Mouse (Mus musculus) kidney, postnatal 0 days (tissue): Measurements from ENCODE around the gene Gm28230. TPM values are rescaled to one million over a fixed set of nuclear protein-coding genes. Genes with fewer than 3 reads are reported as not detected.

ENCODE experiments used
- ATAC-seq: fragments of 200-750 bp; cut with Nextera tagmentation; replicated peaks from 2 replicates; pipeline ENCODE4 v1.8.0; 2017; ENCODE audit warnings: low read depth, moderate number of reproducible peaks, moderate TSS enrichment, moderate library complexity; ENCODE audit not compliant: low FRiP score
- DNase-seq: peaks from one replicate; pipeline ENCODE4 v3.0.0-alpha.2; 2016; ENCODE audit warnings: low spot score
- H3K27ac ChIP-seq: fragments of 300-500 bp; sonication (generic); 2 replicates; pipeline ENCODE4 v1.5.1; 2014; ENCODE audit warnings: mild to moderate bottlenecking
- H3K27me3 ChIP-seq: fragments of 300-500 bp; sonication (generic); 2 replicates; pipeline ENCODE4 v1.6.1; 2014; ENCODE audit warnings: low read length, mixed read lengths; ENCODE audit not compliant: insufficient read depth
- H3K36me3 ChIP-seq: fragments of 300-500 bp; sonication (generic); 2 replicates; pipeline ENCODE4 v1.6.1; 2014; ENCODE audit warnings: low read length, mixed read lengths; ENCODE audit not compliant: insufficient read depth
- H3K4me1 ChIP-seq: fragments of 300-500 bp; sonication (generic); replicated peaks from 2 replicates; pipeline ENCODE4 v1.6.1; 2014; ENCODE audit warnings: antibody characterized with exemption, low read length, mixed read lengths; ENCODE audit not compliant: insufficient read depth
- H3K4me2 ChIP-seq: fragments of 300-500 bp; sonication (generic); 2 replicates; pipeline ENCODE4 v1.6.1; 2014; ENCODE audit warnings: mild to moderate bottlenecking, low read length, moderate library complexity, mixed read lengths
- H3K4me3 ChIP-seq: fragments of 300-500 bp; sonication (generic); replicated peaks from 2 replicates; pipeline ENCODE4 v1.5.1; 2014; ENCODE audit warnings: low read depth, low read length
- H3K9ac ChIP-seq: fragments of 300-500 bp; sonication (generic); 2 replicates; pipeline ENCODE4 v1.6.1; 2014; ENCODE audit warnings: low read depth, low read length
- H3K9me3 ChIP-seq: fragments of 300-500 bp; sonication (generic); replicated peaks from 2 replicates; pipeline ENCODE4 v1.6.1; 2016; ENCODE audit warnings: low read length, inconsistent platforms, mixed read lengths
- CTCF ChIP-seq: IDR thresholded peaks from 2 replicates; pipeline ENCODE4 v1.5.1; 2016; ENCODE audit warnings: antibody characterized with exemption, low read depth, mild to moderate bottlenecking, moderate library complexity
- WGBS: fragments of 180-500 bp; shearing (Covaris S2); extraction: QIAGEN DNeasy Blood & Tissue Kit; methylation state at CpG from one replicate; pipeline ENCODE4 v1.1.7; 2014; 5-methylcytosine and 5-hydroxymethylcytosine counted together
- polyA plus RNA-seq: library from polyadenylated mRNA; unstranded; fragments of >200 nt; fragmentation: Nextera tagmentation; extraction: Ambion mirVana; gene quantifications from 2 replicates; pipeline ENCODE4 v1.2.1, GENCODE M21; 2015

Gene Gm28230
- polyA plus RNA-seq, 1 experiment from 2014 or later, result 1.3 TPM

GRCm38 (mm10) chr2:74695383-74695782 is 31.1 kb upstream of the Gm28230 start:
- Histone ChIP-seq H3K9ac (peak overlapping the region; percentile 100; the same call in 1 of the 2 replicates), H3K4me2 (peak overlapping the region; percentile 90), H3K4me3 (peak overlapping the region; percentile 91), H3K27ac (peak overlapping the region; percentile 98), H3K27me3 (no peaks in the 10 kb centered on the region), H3K4me1 (peaks cover 15% of the 10 kb centered on the region), H3K36me3 (0 out of 2 replicates have a peak, but pooled peaks cover 5% of the 10 kb centered on the region), H3K9me3 (no peaks in the 10 kb centered on the region)
- DNase-seq (no peak), ATAC-seq (no peak)
- 47% methylated on average over 1 of the region's 1 CpGs for WGBS
- TF ChIP-seq CTCF, result no peak

GRCm38 (mm10) chr2:74695813-74696430 is 30.6 kb upstream of the Gm28230 start:
- no peaks in the 10 kb centered on the region for H3K9me3 ChIP-seq
- H3K4me3 ChIP-seq, result peak overlapping the region; percentile 91
- no peaks in the 10 kb centered on the region for H3K27me3 ChIP-seq
- peaks cover 20% of the 10 kb centered on the region for H3K4me1 ChIP-seq
- 0 out of 2 replicates have a peak, but pooled peaks cover 5% of the 10 kb centered on the region for H3K36me3 ChIP-seq
- ATAC-seq, result no peak
- 30% methylated on average over 7 of the region's 7 CpGs for WGBS
- no peak for TF ChIP-seq CTCF
- peak overlapping the region; percentile 100 for H3K9ac ChIP-seq
- no peak for DNase-seq
- H3K4me2 ChIP-seq, result peak overlapping the region; percentile 90
- H3K27ac ChIP-seq, result peak overlapping the region; percentile 98

- H3K4me1 ChIP-seq, result peaks cover 20% of the 10 kb centered on the region
- TF ChIP-seq CTCF, result no peak
These were observed 29.8 kb upstream of the Gm28230 start for GRCm38 (mm10) chr2:74696442-74697335.

GRCm38 (mm10) chr2:74697567-74698121 is 28.9 kb upstream of the Gm28230 start, which contains the start of gene Hoxd9:
Gene Hoxd9 (plus strand): TSS chr2:74697727.
- H3K9me3 ChIP-seq, result no peaks in the 10 kb centered on the region
- ATAC-seq (peak; percentile 66), DNase-seq (peak; percentile 89)
- peak within 1 kb of the TSS; percentile 91 for H3K4me3 ChIP-seq
- no peaks in the 10 kb centered on the region for H3K27me3 ChIP-seq
- peak; percentile 38 for TF ChIP-seq CTCF
- WGBS, result under 1% methylated on average over 43 of the region's 43 CpGs
- H3K9ac ChIP-seq, result peak within 1 kb of the TSS; percentile 100
- peaks cover 15% of the 10 kb centered on the region for H3K4me1 ChIP-seq
- peak within 1 kb of the TSS; percentile 98 for H3K27ac ChIP-seq
- H3K36me3 ChIP-seq, result 0 out of 2 replicates have a peak, but pooled peaks cover 4% of the 10 kb centered on the region
- H3K4me2 ChIP-seq, result peak within 1 kb of the TSS; percentile 90

More at GRCm38 (mm10) chr2:74696442-74697335, 29.8 kb upstream of the Gm28230 start:
- Histone ChIP-seq H3K36me3 (0 out of 2 replicates have a peak, but pooled peaks cover 5% of the 10 kb centered on the region), H3K27ac (peak overlapping the region; percentile 98), H3K4me2 (peak overlapping the region; percentile 90), H3K9me3 (no peaks in the 10 kb centered on the region), H3K4me3 (peak overlapping the region; percentile 91), H3K9ac (peak overlapping the region; percentile 100), H3K27me3 (no peaks in the 10 kb centered on the region)
- WGBS, result 21% methylated on average over 34 of the region's 34 CpGs
- DNase-seq (no peak), ATAC-seq (peak; percentile 12; the same call in 1 of the 2 replicates)

- Histone ChIP-seq H3K27me3 (no peaks in the 10 kb centered on the region), H3K4me3 (peak overlapping the region; percentile 91), H3K4me1 (peaks cover 17% of the 10 kb centered on the region), H3K4me2 (peak overlapping the region; percentile 90), H3K9ac (peak overlapping the region; percentile 100), H3K36me3 (no peaks in the 10 kb centered on the region), H3K27ac (peak overlapping the region; percentile 98), H3K9me3 (no peaks in the 10 kb centered on the region)
- TF ChIP-seq CTCF, result no peak
- ATAC-seq, result peak; percentile 18
- WGBS, result 2% methylated on average over 72 of the region's 86 CpGs
- peak; percentile 88 for DNase-seq
These were observed 28.1 kb upstream of the Gm28230 start for GRCm38 (mm10) chr2:74698201-74699052.
